Mouse (Mus musculus) heart, adult 11 months (tissue): ENCODE measurements around the gene Eefsec.

Experiments
- DNase-seq: peaks from one replicate; pipeline ENCODE4 v3.0.0; 2022

The Eefsec gene

DNA sequence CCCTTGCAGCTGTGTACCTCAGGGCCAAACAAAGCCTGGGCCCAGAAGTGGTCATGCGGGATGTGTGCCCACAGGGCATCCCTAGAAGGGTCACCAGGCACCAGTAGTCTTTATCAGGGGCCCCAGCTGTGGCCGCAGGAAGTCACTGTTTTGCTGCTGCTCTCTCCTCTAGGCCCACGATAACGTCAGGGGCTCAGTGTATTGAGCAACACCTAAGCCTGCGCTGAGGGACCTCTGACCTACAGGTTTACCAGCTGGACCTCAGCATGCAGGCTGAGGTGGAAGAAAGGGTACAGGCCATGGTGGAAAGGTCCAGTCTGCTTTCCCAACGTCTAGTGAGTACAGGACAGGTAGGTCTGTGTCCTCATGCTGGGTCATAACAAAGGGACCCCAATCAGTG, 192.3 kb downstream of the Eefsec start:
- no peak for DNase-seq

GRCm38 (mm10) chr6:88251798-88252478, 194.4 kb downstream of the Eefsec start:
- no peak for DNase-seq

GRCm38 (mm10) chr6:88251396-88251795, 194.9 kb downstream of the Eefsec start:
- no peak for DNase-seq

GRCm38 (mm10) chr6:88249231-88249630, 197.1 kb downstream of the Eefsec start:
- DNase-seq = no peak

DNA sequence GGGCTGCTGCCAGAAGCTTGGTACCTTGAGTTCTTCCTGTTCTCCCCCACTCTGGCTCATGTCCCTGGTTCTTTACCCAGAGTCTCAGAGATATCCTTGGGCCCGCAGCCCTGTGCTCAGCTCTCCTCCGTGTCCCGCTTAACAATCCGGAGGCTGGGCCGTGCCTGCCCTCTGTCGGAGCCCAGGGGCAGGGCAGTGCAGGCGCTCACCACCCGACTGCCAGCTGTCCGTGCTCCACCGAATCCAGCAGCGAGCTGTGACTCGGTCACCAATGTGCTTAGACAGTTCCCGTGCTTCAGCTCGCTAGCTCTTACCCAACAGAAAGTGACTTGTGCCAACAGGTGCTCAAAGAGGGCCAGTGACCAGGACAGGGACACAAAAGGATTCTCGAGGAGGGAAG, 203.7 kb downstream of the Eefsec start:
- DNase-seq = peak; percentile 92

- no peak for DNase-seq
Observed at GRCm38 (mm10) chr6:88236513-88236912, 209.8 kb downstream of the Eefsec start.

GRCm38 (mm10) chr6:88235983-88236382, 210.4 kb downstream of the Eefsec start:
- DNase-seq = no peak

- DNase-seq = no peak
Observed at GRCm38 (mm10) chr6:88235461-88235860, 210.9 kb downstream of the Eefsec start.

GRCm38 (mm10) chr6:88233996-88234395, 212.3 kb downstream of the Eefsec start:
- no peak for DNase-seq

- no peak for DNase-seq
Observed at GRCm38 (mm10) chr6:88232221-88232620, 214.1 kb downstream of the Eefsec start.

- no peak for DNase-seq
Observed at GRCm38 (mm10) chr6:88231821-88232220, 214.5 kb downstream of the Eefsec start.

DNA sequence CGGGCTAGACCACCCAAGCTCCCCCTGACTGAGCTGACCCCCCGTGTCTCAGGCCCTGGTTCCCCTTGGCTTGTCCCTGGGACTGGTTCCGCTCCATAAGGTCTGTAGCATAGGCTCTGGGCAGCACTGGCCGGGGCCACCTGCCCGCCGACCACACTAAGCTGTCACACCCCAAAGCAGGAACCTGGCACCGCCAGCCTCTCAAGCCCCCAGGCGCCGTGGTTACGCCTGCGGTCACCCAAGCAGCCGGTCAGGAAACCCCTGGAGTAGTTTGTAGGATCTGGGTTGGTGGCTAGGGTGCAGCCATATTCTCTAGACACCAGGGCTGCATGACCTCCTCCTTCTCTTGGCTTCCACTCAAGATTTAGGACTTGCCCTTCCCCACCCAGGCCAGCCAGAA, 217.1 kb downstream of the Eefsec start:
- DNase-seq = no peak

- DNase-seq = peak; percentile 95
Observed at GRCm38 (mm10) chr6:88227537-88227936, 218.8 kb downstream of the Eefsec start.

- no peak for DNase-seq
Observed at GRCm38 (mm10) chr6:88226570-88226994, 219.8 kb downstream of the Eefsec start.

- DNase-seq = no peak
Observed at GRCm38 (mm10) chr6:88221968-88222367, 224.4 kb downstream of the Eefsec start, which contains the start of gene Dnajb8. Dnajb8 (plus strand) TSS chr6:88222268.

GRCm38 (mm10) chr6:88219094-88219493, 227.2 kb downstream of the Eefsec start:
- DNase-seq = no peak

GRCm38 (mm10) chr6:88216199-88216598, 230.1 kb downstream of the Eefsec start:
- no peak for DNase-seq

GRCm38 (mm10) chr6:88215797-88216196, 230.5 kb downstream of the Eefsec start:
- DNase-seq = no peak

DNA sequence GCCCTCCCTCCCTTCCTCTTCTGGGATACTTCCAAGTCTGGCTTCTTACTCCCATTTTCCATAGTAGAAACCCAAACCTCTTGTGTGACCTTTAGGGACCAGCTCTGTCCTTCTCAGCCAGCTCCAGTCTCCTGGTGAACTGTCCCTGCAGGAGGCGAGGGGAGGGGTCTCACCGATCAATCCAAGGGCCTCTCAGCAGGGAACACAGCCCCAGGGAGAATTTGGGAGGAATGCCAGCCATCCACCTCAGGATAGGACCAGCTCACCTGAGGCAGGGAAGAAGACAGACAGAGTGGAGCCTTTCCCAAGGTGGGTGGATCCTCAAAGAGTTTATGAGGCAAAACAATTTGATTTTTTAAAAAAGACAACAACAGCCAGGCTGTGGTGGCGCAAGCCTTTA, 236.2 kb downstream of the Eefsec start:
- DNase-seq = no peak

DNA sequence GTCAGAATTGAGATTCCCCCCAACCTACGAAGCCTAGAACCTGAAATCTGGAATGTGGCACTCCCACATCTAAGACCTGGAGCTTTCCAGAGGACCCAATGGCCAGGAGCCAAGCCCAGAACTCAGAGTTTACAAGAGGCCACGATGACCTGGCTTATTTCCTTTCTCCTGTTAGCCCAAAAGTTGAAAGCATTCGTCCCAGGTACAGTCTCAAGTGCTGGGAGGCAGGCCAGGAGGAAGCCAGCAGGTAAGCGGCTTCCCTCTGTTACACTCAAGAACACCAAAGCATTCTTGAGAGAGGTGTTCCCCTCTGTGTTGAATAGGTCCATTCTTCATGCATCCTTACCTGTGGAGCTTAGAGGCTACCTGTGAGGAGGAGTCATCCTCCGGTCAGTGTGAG, 236.9 kb downstream of the Eefsec start:
- no peak for DNase-seq

- DNase-seq = no peak
Observed at GRCm38 (mm10) chr6:88208321-88208720, 238.0 kb downstream of the Eefsec start.

GRCm38 (mm10) chr6:88207403-88208033, 238.8 kb downstream of the Eefsec start:
- DNase-seq = no peak
